Mouse (Mus musculus): ENCODE results near the gene Pcsk6.

Gene Pcsk6

DNA sequence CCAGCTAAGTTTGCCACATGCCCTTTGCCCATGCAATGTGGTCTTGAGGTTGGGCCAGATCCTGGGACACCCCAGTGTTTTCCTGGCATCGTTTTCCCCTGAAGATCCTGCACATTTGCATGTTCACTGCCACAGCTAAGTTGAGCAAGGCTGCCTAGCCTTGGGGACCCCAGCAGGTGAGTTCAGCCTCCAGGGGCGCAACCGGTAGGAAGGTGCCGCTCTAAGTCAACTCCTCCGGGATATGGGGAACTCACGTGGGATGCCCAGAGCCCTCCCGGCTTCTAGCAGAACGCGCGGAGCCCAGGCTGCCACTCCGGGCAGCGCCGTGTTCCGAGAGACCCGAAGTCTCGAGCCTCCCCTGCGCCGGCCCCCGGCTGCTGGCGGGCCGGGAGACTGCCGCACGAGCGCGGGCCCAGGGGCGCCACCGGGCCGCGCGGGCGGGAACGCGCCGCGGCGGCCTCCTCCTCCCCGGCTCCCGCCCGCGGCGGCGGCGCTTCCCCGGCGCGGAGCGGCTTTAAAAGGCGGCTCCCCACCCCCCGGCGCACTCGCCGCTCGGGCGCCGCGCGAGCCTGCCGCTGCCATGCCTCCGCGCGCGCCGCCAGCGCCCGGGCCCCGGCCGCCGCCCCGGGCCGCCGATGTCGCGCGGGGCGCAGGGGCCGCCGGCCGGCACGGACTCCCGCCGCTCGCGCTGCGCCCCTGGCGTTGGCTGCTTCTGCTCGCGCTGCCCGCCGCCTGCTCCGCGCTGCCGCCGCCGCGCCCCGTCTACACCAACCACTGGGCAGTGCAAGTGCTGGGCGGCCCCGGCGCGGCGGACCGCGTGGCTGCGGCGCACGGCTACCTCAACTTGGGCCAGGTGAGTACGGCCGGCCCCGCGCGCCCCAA lies at the start of gene Pcsk6:
Pcsk6 (plus strand) TSS at position 144 of the 882 bp plus-strand sequence.
- POLR2A ChIA-PET: interaction anchor here (0.5 to 3.8 kb wide), 40 partner anchors 8 to 295 kb away, joined by 3 to 48 read pairs (median 5); partner anchors contain the start of genes Selenos (in 1 of the 4) and Snrpa1 (in 1 of the 4)

GRCm38 (mm10) chr7:65813611-65814212 lies 47.8 kb upstream of the Pcsk6 start:
- CTCF ChIA-PET: interaction anchor here in 1 of 4 experiments (0.6 kb wide), 1 partner anchor 241 kb away, joined by 3 read pairs; no protein-coding TSS in a partner anchor
- POLR2A ChIA-PET: interaction anchor here in 1 of 4 experiments (1.5 kb wide), 1 partner anchor 8 kb away, joined by 3 read pairs; no protein-coding TSS in a partner anchor

More for the DNA sequence above, at the start of gene Pcsk6:
- CTCF ChIA-PET: interaction anchor here in 2 of 4 experiments (1.0 to 1.5 kb wide), 3 partner anchors 16 to 157 kb away, joined by 3 to 6 read pairs (median 5); no protein-coding TSS in a partner anchor

- CTCF ChIA-PET: no interaction called here
- POLR2A ChIA-PET: interaction anchor here in 1 of 4 experiments (0.6 to 0.8 kb wide), 2 partner anchors 56 to 176 kb away, joined by 3 to 4 read pairs; no protein-coding TSS in a partner anchor
Observed at GRCm38 (mm10) chr7:65817564-65817963, 44.0 kb upstream of the Pcsk6 start.

DNA sequence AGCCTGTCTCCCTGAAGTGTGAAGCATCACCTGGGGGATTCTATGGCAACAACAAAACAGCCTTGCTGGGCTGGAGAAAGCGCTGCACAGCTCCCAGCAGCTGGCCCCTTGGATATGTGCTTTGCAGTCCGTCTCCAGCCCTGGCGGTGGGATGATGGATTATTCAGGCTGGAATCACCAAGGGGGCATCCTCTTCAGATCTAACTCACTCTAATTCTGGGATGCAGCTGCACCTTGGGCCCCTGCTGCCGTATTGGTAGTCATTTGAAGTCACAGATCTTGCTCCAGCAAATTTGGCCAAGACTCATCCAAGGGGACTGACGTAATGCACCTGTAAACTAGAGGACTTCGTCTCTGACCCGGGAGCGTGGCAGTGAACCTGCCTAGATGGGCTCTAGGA lies 41.1 kb upstream of the Pcsk6 start:
- ChIA-PET CTCF (interaction anchor here in 2 of 4 experiments (0.6 to 1.2 kb wide), 3 partner anchors 9 to 1755 kb away, joined by 3 to 5 read pairs (median 4); no protein-coding TSS in a partner anchor), POLR2A (interaction anchor here in 2 of 4 experiments (0.8 to 1.2 kb wide), 2 partner anchors 23 to 116 kb away, joined by 3 read pairs; no protein-coding TSS in a partner anchor)

- POLR2A ChIA-PET: interaction anchor here in 1 of 4 experiments (1.0 to 1.2 kb wide), 4 partner anchors 9 to 41 kb away, joined by 3 read pairs; partner anchors contain the start of gene Pcsk6
- CTCF ChIA-PET: interaction anchor here (0.7 to 1.7 kb wide), 4 partner anchors 117 to 943 kb away, joined by 3 to 5 read pairs (median 4); no protein-coding TSS in a partner anchor
Observed at GRCm38 (mm10) chr7:65821901-65822300, 39.6 kb upstream of the Pcsk6 start.

- POLR2A ChIA-PET: interaction anchor here in 1 of 4 experiments (0.5 to 1.2 kb wide), 4 partner anchors 9 to 50 kb away, joined by 3 read pairs; partner anchors contain the start of gene Pcsk6
- CTCF ChIA-PET: interaction anchor here in 3 of 4 experiments (0.8 to 1.7 kb wide), 3 partner anchors 118 kb away, joined by 3 to 5 read pairs (median 4); no protein-coding TSS in a partner anchor
Observed at GRCm38 (mm10) chr7:65822506-65823119, 38.9 kb upstream of the Pcsk6 start.

DNA sequence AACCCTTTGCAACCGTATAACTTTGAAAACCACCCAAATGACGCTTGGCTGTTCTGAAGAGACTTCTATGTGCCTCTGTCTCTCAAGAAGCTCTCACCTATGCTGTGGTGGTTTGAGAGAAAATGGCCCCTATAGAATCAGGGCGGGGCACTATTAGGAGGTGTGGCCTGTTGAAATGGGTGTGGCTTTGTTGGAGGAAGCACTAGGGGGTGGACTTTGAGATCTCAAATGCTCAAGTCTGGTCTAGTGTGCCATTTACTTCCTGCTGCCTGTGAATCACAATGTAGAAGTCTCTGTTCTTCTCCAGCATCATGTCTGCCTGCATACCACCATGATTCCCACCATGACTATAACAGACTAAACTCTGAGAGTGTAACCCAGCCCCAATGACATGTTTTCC lies 21.8 kb upstream of the Pcsk6 start:
- CTCF ChIA-PET: interaction anchor here in 1 of 4 experiments (0.9 kb wide), 1 partner anchor 67 kb away, joined by 3 read pairs; no protein-coding TSS in a partner anchor
- POLR2A ChIA-PET: interaction anchor here in 2 of 4 experiments (1.2 to 1.3 kb wide), 2 partner anchors 8 to 9 kb away, joined by 3 to 5 read pairs; no protein-coding TSS in a partner anchor

DNA sequence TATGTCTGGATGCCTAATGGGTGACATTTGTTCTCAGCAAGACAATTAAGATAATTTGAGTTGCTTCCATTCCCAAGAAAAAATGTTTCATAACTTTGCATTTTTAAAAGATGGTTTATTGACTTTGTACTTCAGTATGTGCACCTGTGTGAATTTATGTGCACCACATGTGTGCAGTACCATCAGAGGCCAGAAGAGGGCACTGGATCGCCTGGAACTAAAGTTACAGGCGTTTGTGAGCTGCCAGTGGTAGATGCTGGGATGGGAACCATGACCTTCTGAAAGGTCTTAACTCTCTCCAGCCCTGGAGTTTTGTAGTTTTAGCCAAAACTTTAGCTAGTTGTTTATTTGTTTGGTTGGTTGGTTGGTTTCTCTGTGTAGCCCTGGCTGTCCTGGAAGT lies 18.3 kb upstream of the Pcsk6 start:
- CTCF ChIA-PET: interaction anchor here in 2 of 4 experiments (0.7 to 1.1 kb wide), 2 partner anchors 18 to 20 kb away, joined by 3 to 5 read pairs; partner anchors contain the start of gene Pcsk6 (in 1 of the 2)

GRCm38 (mm10) chr7:65860981-65861380 lies 553 bp upstream of the Pcsk6 start:
- ChIA-PET POLR2A (interaction anchor here (0.7 to 2.1 kb wide), 25 partner anchors 9 to 296 kb away, joined by 3 to 12 read pairs (median 4); no protein-coding TSS in a partner anchor), CTCF (interaction anchor here (0.7 to 1.5 kb wide), 5 partner anchors 11 to 234 kb away, joined by 3 to 6 read pairs (median 3); no protein-coding TSS in a partner anchor)

More for the DNA sequence above, 18.3 kb upstream of the Pcsk6 start:
- POLR2A ChIA-PET: interaction anchor here in 2 of 4 experiments (0.7 to 1.5 kb wide), 2 partner anchors 16 to 23 kb away, joined by 3 to 5 read pairs; no protein-coding TSS in a partner anchor

DNA sequence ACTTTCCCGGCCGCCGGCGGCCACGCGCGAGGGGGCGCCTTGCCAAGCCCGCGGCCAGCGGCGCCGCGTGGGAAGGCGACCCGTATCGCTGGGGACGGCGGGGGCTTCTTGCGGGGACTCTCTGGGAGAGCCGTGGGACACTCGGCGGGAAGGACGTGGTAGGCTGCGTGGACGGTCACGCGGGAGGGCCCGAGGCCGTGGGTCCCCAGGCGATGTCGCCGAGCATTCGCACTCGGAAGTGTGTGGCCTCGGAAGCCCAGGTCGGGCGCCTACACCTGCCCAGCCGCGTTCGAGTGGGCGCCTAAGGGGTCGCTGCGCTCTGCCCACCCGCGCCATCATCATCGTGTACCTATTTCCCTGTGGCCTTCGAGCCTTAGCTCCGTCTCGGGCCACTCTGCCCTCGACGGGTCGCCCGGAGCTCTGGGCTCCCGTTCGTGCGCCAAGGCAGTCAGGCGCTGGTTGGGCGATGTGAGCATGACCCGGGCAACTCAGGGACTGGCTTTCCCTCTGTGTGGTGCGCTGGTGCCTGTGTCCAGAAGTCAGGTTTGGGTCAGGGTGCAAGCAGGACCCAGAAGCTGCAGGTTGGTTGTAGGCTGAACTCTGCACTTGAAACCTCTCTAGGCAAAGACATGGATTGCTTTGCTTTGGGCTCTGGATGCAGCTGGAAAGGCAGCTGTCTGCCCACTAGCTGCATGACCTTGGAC lies 1.1 kb downstream of the Pcsk6 start:
- ChIA-PET CTCF (interaction anchor here in 1 of 4 experiments (0.7 to 0.9 kb wide), 2 partner anchors 153 to 198 kb away, joined by 3 read pairs; no protein-coding TSS in a partner anchor), POLR2A (interaction anchor here (0.5 to 3.8 kb wide), 32 partner anchors 9 to 967 kb away, joined by 3 to 48 read pairs (median 4); partner anchors contain the start of genes Selenos (in 2 of the 4), Snrpa1 (in 1 of the 4) and Tarsl2 (in 1 of the 4))

- ChIA-PET POLR2A (interaction anchor here in 3 of 4 experiments (0.8 to 2.2 kb wide), 10 partner anchors 8 to 21 kb away, joined by 3 to 15 read pairs (median 4); partner anchors contain the start of gene Pcsk6 (in 1 of the 3)), CTCF (interaction anchor here in 1 of 4 experiments (0.7 kb wide), 1 partner anchor 76 kb away, joined by 4 read pairs; no protein-coding TSS in a partner anchor)
Observed at GRCm38 (mm10) chr7:65869173-65869572, 7.6 kb downstream of the Pcsk6 start.

GRCm38 (mm10) chr7:65869794-65870193 lies 8.3 kb downstream of the Pcsk6 start:
- CTCF ChIA-PET: interaction anchor here in 1 of 4 experiments (0.8 kb wide), 1 partner anchor 16 kb away, joined by 3 read pairs; no protein-coding TSS in a partner anchor

DNA sequence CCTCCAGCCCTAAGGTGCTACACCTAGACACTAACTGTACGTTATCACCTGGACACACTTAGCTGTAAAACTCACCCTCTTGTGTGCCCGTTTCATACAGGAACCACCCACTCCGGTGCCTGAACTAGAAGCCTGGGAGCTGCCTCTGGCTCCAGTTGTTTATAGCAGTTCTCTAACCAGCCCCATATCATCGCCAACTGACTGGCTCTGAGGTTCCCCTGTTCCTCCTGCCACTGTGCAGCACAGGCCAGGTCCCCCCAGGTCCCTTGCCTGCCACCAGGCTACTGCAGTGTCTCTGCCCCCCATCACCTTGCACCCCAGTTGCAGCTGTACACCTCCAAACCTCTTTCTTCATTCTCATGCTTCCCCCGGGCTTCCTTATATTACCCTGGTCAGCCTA lies 8.7 kb downstream of the Pcsk6 start:
- CTCF ChIA-PET: interaction anchor here in 1 of 4 experiments (0.8 kb wide), 1 partner anchor 16 kb away, joined by 3 read pairs; no protein-coding TSS in a partner anchor

More at GRCm38 (mm10) chr7:65869794-65870193, 8.3 kb downstream of the Pcsk6 start:
- POLR2A ChIA-PET: interaction anchor here in 3 of 4 experiments (0.6 to 2.2 kb wide), 15 partner anchors 9 to 489 kb away, joined by 3 to 15 read pairs (median 4); partner anchors contain the start of gene Pcsk6 (in 2 of the 3)

GRCm38 (mm10) chr7:65870928-65871580 lies 9.5 kb downstream of the Pcsk6 start:
- ChIA-PET POLR2A (interaction anchor here in 3 of 4 experiments (0.7 to 6.3 kb wide), 16 partner anchors 7 to 790 kb away, joined by 3 to 48 read pairs (median 4); partner anchors contain the start of genes Pcsk6 (in 2 of the 3) and Selenos (in 1 of the 3)), CTCF (interaction anchor here in 2 of 4 experiments (0.8 to 1.4 kb wide), 2 partner anchors 10 to 15 kb away, joined by 3 read pairs; no protein-coding TSS in a partner anchor)

More for the DNA sequence above, 8.7 kb downstream of the Pcsk6 start:
- POLR2A ChIA-PET: interaction anchor here in 3 of 4 experiments (0.6 to 1.9 kb wide), 12 partner anchors 9 to 490 kb away, joined by 3 to 10 read pairs (median 3); partner anchors contain the start of gene Pcsk6 (in 2 of the 3)

DNA sequence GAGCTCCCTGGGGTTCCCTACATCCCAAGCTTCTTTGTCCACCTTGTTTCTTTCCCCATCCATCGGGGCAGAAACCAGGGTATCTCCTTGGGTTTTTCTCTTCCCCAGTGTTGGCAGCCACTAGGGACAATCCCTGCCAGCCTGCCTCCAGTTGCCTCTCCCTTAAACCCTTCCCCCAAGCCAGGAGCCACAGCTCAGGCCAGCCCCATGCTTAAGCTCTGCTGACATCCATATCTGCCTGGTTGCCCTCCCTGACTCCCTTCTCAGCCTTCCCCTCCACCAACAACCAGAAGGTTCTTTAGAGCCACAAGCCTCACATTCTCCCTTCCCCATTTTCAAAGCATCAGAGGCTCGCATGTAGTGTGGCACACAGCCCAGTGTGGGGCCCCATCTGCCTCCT lies 10.3 kb downstream of the Pcsk6 start:
- ChIA-PET POLR2A (interaction anchor here in 3 of 4 experiments (0.7 to 6.3 kb wide), 12 partner anchors 8 to 789 kb away, joined by 3 to 48 read pairs (median 4); partner anchors contain the start of genes Pcsk6 (in 1 of the 3) and Selenos (in 1 of the 3)), CTCF (interaction anchor here in 1 of 4 experiments (1.1 to 1.4 kb wide), 2 partner anchors 8 to 11 kb away, joined by 3 read pairs; no protein-coding TSS in a partner anchor)
